Mouse (Mus musculus): ENCODE measurements around the gene 4930562C15Rik.

- TF ChIP-seq CTCF (conservative IDR thresholded peaks at IDR 0.05; ENCODE audit: insufficient read depth, insufficient read length, low read depth, low read length), result no peak
- no peak for TF ChIP-seq POLR2A (IDR thresholded peaks at IDR 0.05; ENCODE audit: low read depth, low read length)
These were observed 63.7 kb downstream of the 4930562C15Rik start for GRCm38 (mm10) chr16:4898881-4899280.

Measured in kidney, adult 2 months (tissue).